Mouse (Mus musculus): ENCODE data around the gene Grid1.

The Grid1 gene

DNA sequence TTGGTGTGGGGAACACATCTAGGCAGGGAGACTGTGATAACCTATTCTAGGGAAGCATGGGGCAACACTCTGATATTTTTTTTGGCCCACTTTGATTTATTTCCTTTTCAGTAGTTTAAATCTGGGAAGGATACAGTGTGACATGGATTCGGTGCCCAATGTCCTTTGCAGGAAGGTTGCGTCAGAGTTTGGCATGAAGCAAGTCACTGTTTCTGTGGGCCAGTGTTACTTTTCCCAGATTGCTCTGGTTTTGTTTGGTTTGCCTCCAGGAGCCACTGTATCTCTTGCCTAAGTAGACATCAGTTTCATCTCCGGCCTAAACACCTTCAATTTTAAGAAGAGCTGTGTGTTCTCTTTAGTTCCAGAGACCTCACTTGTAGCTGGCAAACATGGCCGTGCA, 399.1 kb downstream of the Grid1 start:
- peak; percentile 2 for DNase-seq (ENCODE audit: low spot score)

GRCm38 (mm10) chr14:35222196-35222595, 402.3 kb downstream of the Grid1 start:
- no peak for DNase-seq (ENCODE audit: low spot score)

DNA sequence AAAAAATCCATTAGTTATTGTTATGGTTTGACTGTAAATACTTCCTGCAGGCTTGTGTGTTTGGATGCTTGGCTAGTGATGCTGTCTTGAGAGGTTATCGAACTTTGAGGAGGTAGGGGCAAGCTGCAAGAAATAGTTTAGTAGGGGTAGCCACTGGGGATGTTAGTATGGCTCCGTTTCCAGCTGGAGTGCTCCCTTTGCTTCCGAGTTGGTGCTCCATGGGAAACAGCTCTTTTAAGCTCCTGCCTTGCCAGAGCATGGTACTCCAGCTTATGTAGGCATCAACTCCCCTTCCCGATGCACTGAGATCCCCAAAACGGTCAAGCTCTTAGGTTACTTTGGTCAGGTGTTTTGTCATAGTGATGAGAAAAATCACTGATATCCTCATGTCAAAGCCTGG, 407.7 kb downstream of the Grid1 start:
- no peak for DNase-seq (ENCODE audit: low spot score)

GRCm38 (mm10) chr14:35231384-35231783, 411.5 kb downstream of the Grid1 start:
- DNase-seq (ENCODE audit: low spot score): no peak

GRCm38 (mm10) chr14:35242882-35243281, 423.0 kb downstream of the Grid1 start:
- no peak for DNase-seq (ENCODE audit: low spot score)

- no peak for DNase-seq (ENCODE audit: low spot score)
Measured at GRCm38 (mm10) chr14:35244776-35245548, 425.1 kb downstream of the Grid1 start.

DNA sequence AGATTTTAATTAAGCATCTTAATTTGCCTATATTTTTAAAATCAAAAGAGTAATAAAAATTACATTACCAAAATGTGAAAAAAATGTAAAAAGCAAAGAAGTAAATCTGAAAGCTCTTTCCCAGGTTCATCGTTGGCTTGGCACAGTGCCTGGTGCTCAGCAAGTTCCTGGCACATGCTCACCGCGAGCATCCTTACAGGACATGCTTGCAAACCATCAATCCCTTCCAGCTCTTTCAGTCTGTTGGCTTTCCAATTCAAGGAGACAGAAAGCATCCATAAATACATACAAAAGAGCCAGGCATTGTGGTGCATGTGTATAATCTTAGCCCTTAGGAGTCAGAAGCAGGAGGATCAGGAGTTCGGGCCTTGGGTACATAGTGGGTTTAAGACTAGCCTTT, 430.5 kb downstream of the Grid1 start:
- DNase-seq (ENCODE audit: low spot score): no peak

- no peak for DNase-seq (ENCODE audit: low spot score)
Measured at GRCm38 (mm10) chr14:35254477-35254876, 434.6 kb downstream of the Grid1 start.

DNA sequence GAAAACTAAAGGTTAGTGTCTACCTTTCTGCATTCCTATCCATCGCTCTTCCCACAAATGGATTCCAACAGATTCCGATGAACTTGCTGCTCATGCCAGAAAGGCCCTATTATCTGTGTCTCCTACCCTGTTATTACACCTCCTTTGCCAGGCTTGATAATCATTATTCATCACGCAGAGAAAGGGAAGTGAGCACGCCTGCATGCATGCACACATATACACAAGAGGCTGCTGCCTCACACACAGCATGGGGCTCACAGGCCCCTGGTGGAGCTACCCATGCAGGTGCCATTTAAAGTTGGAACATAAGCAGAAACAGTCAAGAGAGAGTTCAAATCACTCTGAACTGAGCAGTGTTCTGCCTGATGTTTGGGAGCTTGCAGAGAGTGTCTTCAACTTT, 450.4 kb downstream of the Grid1 start:
- DNase-seq (ENCODE audit: low spot score): no peak

DNA sequence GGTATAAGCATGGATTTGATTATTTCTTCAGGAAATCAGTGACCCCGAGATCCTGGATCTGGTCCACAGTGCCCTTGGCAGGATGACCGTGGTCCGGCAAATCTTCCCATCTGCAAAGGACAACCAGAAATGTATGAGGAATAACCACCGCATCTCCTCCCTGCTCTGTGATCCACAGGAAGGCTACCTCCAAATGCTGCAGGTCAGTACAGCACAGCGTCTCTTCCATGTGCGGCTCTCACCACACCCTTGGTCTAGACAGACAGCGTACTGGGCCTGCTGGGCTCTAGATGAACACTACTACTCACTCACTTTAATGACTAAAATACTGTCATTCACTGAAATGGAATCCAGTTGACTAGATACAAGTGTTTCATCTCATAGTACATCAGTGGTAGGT, 489.3 kb downstream of the Grid1 start:
- DNase-seq (ENCODE audit: low spot score): no peak

- no peak for DNase-seq (ENCODE audit: low spot score)
Measured at GRCm38 (mm10) chr14:35313380-35314299, 493.7 kb downstream of the Grid1 start.

- no peak for DNase-seq (ENCODE audit: low spot score)
Measured at GRCm38 (mm10) chr14:35326306-35326705, 506.4 kb downstream of the Grid1 start.

- DNase-seq (ENCODE audit: low spot score): no peak
Measured at GRCm38 (mm10) chr14:35336561-35336960, 516.7 kb downstream of the Grid1 start.

DNA sequence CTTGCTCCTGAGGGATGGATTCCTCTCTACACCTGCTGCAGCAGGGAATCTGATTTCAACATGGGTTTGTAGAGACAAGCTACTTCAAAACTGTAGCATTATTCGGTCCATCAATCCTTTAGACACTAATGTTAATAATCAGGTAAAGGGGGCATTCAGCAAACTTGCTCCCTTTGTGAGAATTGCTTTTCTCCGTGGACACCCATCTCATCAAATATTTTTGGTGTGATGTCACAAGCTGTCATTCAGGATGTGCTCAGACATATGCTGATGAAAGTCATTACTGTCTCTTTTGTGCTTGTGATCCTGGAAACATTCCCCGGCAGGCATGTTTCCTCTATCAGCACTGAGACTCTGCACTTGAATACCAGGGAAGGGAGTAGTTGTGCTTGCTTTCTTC, 536.1 kb downstream of the Grid1 start:
- no peak for DNase-seq (ENCODE audit: low spot score)

DNA sequence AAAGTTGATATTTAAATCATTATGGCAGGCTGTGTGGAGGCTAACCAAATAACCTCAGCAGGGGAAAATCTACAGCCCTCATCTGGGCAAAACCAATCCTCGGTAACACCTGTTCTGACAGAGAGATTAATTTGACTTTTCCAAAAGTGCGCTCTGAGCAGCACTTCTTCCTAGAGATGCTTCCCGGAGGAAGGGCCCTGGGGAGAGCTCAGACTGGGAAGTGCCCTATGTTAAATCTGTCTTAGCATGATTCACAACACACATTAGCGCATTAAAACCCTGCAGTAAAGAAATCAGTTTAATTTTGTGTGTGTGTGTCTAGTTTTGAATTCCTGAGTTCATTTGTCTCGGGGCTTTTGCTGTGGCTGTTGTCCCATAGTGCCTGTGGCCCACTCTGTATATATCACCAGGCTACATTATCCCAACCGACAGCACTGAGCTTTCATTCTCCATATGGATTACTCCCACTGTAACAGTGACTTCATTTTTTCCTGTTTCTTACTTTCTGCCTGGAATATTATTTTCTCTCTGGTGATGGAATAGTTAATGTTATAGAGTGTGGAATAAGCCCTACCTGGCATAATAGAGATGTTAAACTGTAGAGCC, 536.7 kb downstream of the Grid1 start:
- no peak for DNase-seq (ENCODE audit: low spot score)

GRCm38 (mm10) chr14:35358136-35358821, 538.4 kb downstream of the Grid1 start:
- no peak for DNase-seq (ENCODE audit: low spot score)

- DNase-seq (ENCODE audit: low spot score): no peak
Measured at GRCm38 (mm10) chr14:35365177-35365944, 545.5 kb downstream of the Grid1 start.

DNA sequence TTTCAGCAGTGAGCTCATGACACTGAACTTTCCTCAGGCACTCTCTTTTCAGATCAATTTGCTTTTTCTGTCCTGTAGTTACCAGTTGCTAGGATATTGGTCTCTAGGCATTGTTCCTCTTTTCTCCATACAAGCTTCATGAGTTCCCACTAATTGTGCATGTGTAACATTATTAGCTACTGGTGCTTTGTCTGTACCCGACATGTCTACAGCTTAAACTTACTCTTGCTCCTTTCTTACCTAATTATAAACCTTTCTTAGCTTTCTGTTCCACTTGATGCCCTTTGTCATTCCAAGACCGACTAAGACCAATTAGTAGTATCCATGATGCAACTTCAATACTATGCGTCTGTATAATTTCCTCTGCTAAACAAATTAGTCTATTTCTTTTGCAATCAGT, 554.5 kb downstream of the Grid1 start:
- no peak for DNase-seq (ENCODE audit: low spot score)

DNA sequence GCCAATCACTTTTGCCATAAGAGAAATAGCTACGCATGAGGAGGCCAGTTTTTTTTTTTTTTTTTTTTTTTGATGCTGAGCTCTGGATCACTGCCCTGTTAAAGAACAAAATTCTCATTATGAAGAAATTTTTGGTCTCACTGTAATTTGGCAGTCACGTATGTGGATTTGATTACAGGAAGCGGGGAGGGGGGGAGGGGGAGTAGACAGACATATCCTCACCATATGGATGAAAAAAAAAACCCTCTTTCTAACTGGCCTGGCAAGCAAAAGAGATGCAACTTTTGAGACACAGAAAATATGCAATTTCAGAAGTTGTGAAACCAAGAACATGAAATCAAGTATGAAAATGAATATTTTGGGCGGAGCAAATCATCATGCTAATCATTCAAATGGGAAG, 573.7 kb downstream of the Grid1 start:
- DNase-seq (ENCODE audit: low spot score): no peak

DNA sequence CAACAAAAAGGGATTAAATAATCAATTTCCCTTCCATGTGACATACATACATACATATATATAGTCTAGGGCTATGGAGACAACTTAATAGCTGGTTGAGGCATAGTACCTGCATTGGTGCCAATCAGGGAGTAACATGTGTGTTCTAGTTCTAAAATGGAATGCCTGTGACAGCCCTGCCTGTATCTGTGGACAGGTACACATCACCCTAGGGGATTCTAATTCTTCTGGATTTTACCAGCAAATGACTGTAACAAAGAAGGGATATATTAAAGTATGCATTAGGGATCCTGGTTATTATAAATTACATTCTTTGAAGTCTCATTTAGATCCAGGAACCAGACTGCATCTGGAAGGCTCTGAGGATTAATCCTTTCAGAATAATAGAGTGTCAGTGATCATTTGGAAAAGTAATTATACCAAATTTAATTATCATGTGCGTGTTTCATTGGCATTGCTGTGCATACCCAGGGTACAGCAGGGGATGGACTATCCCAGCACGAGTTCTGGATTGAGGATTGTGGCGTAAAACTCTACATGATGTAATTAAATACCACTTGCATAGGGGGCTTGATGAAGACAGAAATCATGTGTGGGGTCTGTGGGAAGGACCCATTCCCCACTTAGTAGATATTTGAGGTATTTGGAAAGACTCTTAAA, 584.5 kb downstream of the Grid1 start:
- no peak for DNase-seq (ENCODE audit: low spot score)

DNA sequence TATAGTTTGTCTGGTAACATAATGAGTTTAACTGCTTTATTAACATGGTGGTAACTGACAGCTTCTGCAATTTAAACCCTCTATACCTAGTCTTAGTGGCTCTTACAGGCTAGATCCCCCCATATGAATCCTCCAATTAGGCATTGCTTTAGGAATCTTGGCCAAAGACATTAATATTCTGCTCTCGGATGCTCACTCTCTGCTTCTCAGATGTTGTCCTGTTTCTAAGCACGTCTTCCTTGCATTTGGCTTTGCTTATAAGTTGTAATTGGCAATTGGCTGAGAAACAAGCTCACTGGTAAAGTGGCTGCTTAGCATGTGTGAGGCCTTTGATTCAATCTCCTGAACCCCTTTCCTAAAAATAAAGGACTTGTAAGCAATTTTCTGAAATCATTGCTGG, 610.4 kb downstream of the Grid1 start:
- DNase-seq (ENCODE audit: low spot score): no peak

All from adipocyte (in vitro differentiated cells).